Mouse (Mus musculus) ES-Bruce4 (cell line): Measurements from ENCODE around the gene 4930452B06Rik.

Source experiments
- CTCF ChIP-seq: IDR thresholded peaks from one replicate; pipeline ENCODE4 v1.8.1; 2011; ENCODE audit warnings: low read depth, low read length
- EP300 ChIP-seq: IDR thresholded peaks from 2 replicates; pipeline ENCODE4 v1.6.1; 2011; ENCODE audit warnings: low read depth, low read length; ENCODE audit not compliant: insufficient read depth
- POLR2A ChIP-seq: IDR thresholded peaks from one replicate; pipeline ENCODE4 v1.8.1; 2011; ENCODE audit warnings: low read length; ENCODE audit not compliant: insufficient read depth

- no peak for TF ChIP-seq POLR2A
- no peak for TF ChIP-seq CTCF
- TF ChIP-seq EP300, result no peak
Observed at GRCm38 (mm10) chr14:8686185-8686584, 20.1 kb upstream of the 4930452B06Rik start.
